Mouse (Mus musculus): ENCODE results near the gene Hnrnpf. TPM values are rescaled to one million over a fixed set of nuclear protein-coding genes. Genes with fewer than 3 reads are reported as not detected.
A peak's percentile ranks its signal among the peaks of the same experiment; 100 is the strongest.

Hnrnpf gene
- polyA plus RNA-seq, 1 experiment from 2014 or later = 270 TPM

- 12% methylated on average over 26 of the region's 26 CpGs for WGBS
- H3K36me3 ChIP-seq = no peaks in the 10 kb centered on the region
These were observed 21.3 kb upstream of the Hnrnpf start for GRCm38 (mm10) chr6:117878700-117879407.

GRCm38 (mm10) chr6:117879408-117880115 is 20.6 kb upstream of the Hnrnpf start:
- ATAC-seq (ENCODE audit: low FRiP score, low read depth) = peak; percentile 94
- Histone ChIP-seq H3K4me1 (replicated peaks) (peaks cover 14% of the 10 kb centered on the region), H3K4me2 (peak overlapping the region; percentile 81), H3K4me3 (peak overlapping the region; percentile 57), H3K36me3 (no peaks in the 10 kb centered on the region), H3K27ac (replicated peaks) (peak overlapping the region; percentile 98), H3K9ac (peak overlapping the region; percentile 62), H3K27me3 (no peaks in the 10 kb centered on the region), H3K9me3 (no peaks in the 10 kb centered on the region)
- under 1% methylated on average over 67 of the region's 67 CpGs for WGBS

More at GRCm38 (mm10) chr6:117878700-117879407, 21.3 kb upstream of the Hnrnpf start:
- peak overlapping the region; percentile 57 for H3K4me3 ChIP-seq
- peaks cover 14% of the 10 kb centered on the region for H3K4me1 ChIP-seq (replicated peaks)
- peak overlapping the region; percentile 98 for H3K27ac ChIP-seq (replicated peaks)
- H3K4me2 ChIP-seq = peak overlapping the region; percentile 81
- H3K27me3 ChIP-seq = no peaks in the 10 kb centered on the region
- H3K9ac ChIP-seq = peak overlapping the region; percentile 62
- H3K9me3 ChIP-seq = no peaks in the 10 kb centered on the region
- peak; percentile 92 for ATAC-seq (ENCODE audit: low FRiP score, low read depth)

GRCm38 (mm10) chr6:117880394-117880838 is 19.7 kb upstream of the Hnrnpf start:
- H3K9me3 ChIP-seq = no peaks in the 10 kb centered on the region
- H3K27ac ChIP-seq (replicated peaks) = peak overlapping the region; percentile 98
- peaks cover 14% of the 10 kb centered on the region for H3K4me1 ChIP-seq (replicated peaks)
- H3K9ac ChIP-seq = peak overlapping the region; percentile 62
- no peaks in the 10 kb centered on the region for H3K27me3 ChIP-seq
- H3K4me2 ChIP-seq = peak overlapping the region; percentile 81
- H3K36me3 ChIP-seq = no peaks in the 10 kb centered on the region
- peak overlapping the region; percentile 57 for H3K4me3 ChIP-seq
- ATAC-seq (ENCODE audit: low FRiP score, low read depth) = no peak
- 27% methylated on average over 3 of the region's 3 CpGs for WGBS

- Histone ChIP-seq H3K4me1 (replicated peaks) (peaks cover 14% of the 10 kb centered on the region), H3K9me3 (no peaks in the 10 kb centered on the region), H3K36me3 (no peaks in the 10 kb centered on the region), H3K27me3 (no peaks in the 10 kb centered on the region), H3K9ac (no peak overlapping the region), H3K4me2 (no peak overlapping the region), H3K4me3 (no peak overlapping the region), H3K27ac (replicated peaks) (no peak overlapping the region)
- no peak for ATAC-seq (ENCODE audit: low FRiP score, low read depth)
- 43% methylated on average over 7 of the region's 7 CpGs for WGBS
These were observed 18.9 kb upstream of the Hnrnpf start for GRCm38 (mm10) chr6:117881229-117881628.

GRCm38 (mm10) chr6:117881997-117882396 is 18.1 kb upstream of the Hnrnpf start:
- WGBS = 78% methylated on average over 7 of the region's 7 CpGs
- Histone ChIP-seq H3K36me3 (no peaks in the 10 kb centered on the region), H3K9me3 (no peaks in the 10 kb centered on the region), H3K27me3 (no peaks in the 10 kb centered on the region), H3K4me3 (no peak overlapping the region), H3K4me1 (replicated peaks) (peaks cover 14% of the 10 kb centered on the region), H3K9ac (no peak overlapping the region), H3K27ac (replicated peaks) (no peak overlapping the region), H3K4me2 (no peak overlapping the region)
- no peak for ATAC-seq (ENCODE audit: low FRiP score, low read depth)

- 79% methylated on average over 2 of the region's 2 CpGs for WGBS
These were observed 14.2 kb upstream of the Hnrnpf start for GRCm38 (mm10) chr6:117885943-117886342.

GRCm38 (mm10) chr6:117888032-117888431 is 12.1 kb upstream of the Hnrnpf start:
- 55% methylated on average over 1 of the region's 1 CpGs for WGBS
- no peak for ATAC-seq (ENCODE audit: low FRiP score, low read depth)

More at GRCm38 (mm10) chr6:117885943-117886342, 14.2 kb upstream of the Hnrnpf start:
- no peaks in the 10 kb centered on the region for H3K36me3 ChIP-seq
- no peaks in the 10 kb centered on the region for H3K9me3 ChIP-seq
- 0 out of 2 replicates have a peak, but pooled peaks cover 2% of the 10 kb centered on the region for H3K4me1 ChIP-seq (replicated peaks)
- no peak for ATAC-seq (ENCODE audit: low FRiP score, low read depth)
- no peak overlapping the region for H3K27ac ChIP-seq (replicated peaks)
- H3K4me3 ChIP-seq = no peak overlapping the region
- no peak overlapping the region for H3K4me2 ChIP-seq
- no peak overlapping the region for H3K9ac ChIP-seq
- H3K27me3 ChIP-seq = no peaks in the 10 kb centered on the region

GRCm38 (mm10) chr6:117888642-117889096 is 11.5 kb upstream of the Hnrnpf start:
- no peaks in the 10 kb centered on the region for H3K4me1 ChIP-seq (replicated peaks)

More at GRCm38 (mm10) chr6:117888032-117888431, 12.1 kb upstream of the Hnrnpf start:
- no peaks in the 10 kb centered on the region for H3K9me3 ChIP-seq
- no peak overlapping the region for H3K4me3 ChIP-seq
- H3K36me3 ChIP-seq = no peaks in the 10 kb centered on the region
- no peaks in the 10 kb centered on the region for H3K27me3 ChIP-seq
- no peak overlapping the region for H3K27ac ChIP-seq (replicated peaks)
- H3K4me1 ChIP-seq (replicated peaks) = no peaks in the 10 kb centered on the region
- H3K4me2 ChIP-seq = no peak overlapping the region
- H3K9ac ChIP-seq = no peak overlapping the region

GRCm38 (mm10) chr6:117890257-117890656 is 9.9 kb upstream of the Hnrnpf start:
- ATAC-seq (ENCODE audit: low FRiP score, low read depth) = no peak
- H3K36me3 ChIP-seq = no peaks in the 10 kb centered on the region
- H3K27ac ChIP-seq (replicated peaks) = no peak overlapping the region
- no peak overlapping the region for H3K4me3 ChIP-seq
- no peaks in the 10 kb centered on the region for H3K27me3 ChIP-seq
- no peak overlapping the region for H3K4me2 ChIP-seq
- H3K9ac ChIP-seq = no peak overlapping the region
- no peaks in the 10 kb centered on the region for H3K9me3 ChIP-seq
- no peaks in the 10 kb centered on the region for H3K4me1 ChIP-seq (replicated peaks)
- 82% methylated on average over 6 of the region's 6 CpGs for WGBS

More at GRCm38 (mm10) chr6:117888642-117889096, 11.5 kb upstream of the Hnrnpf start:
- WGBS = 88% methylated on average over 2 of the region's 2 CpGs
- no peak overlapping the region for H3K4me2 ChIP-seq
- H3K4me3 ChIP-seq = no peak overlapping the region
- H3K9ac ChIP-seq = no peak overlapping the region
- H3K36me3 ChIP-seq = no peaks in the 10 kb centered on the region
- no peak for ATAC-seq (ENCODE audit: low FRiP score, low read depth)
- no peaks in the 10 kb centered on the region for H3K27me3 ChIP-seq
- H3K27ac ChIP-seq (replicated peaks) = no peak overlapping the region
- no peaks in the 10 kb centered on the region for H3K9me3 ChIP-seq

- Histone ChIP-seq H3K4me1 (replicated peaks) (no peaks in the 10 kb centered on the region), H3K4me2 (no peak overlapping the region), H3K9me3 (no peaks in the 10 kb centered on the region), H3K36me3 (no peaks in the 10 kb centered on the region), H3K27me3 (no peaks in the 10 kb centered on the region), H3K27ac (replicated peaks) (no peak overlapping the region), H3K4me3 (no peak overlapping the region), H3K9ac (no peak overlapping the region)
- WGBS = 69% methylated on average over 14 of the region's 14 CpGs
- no peak for ATAC-seq (ENCODE audit: low FRiP score, low read depth)
These were observed 8.6 kb upstream of the Hnrnpf start for GRCm38 (mm10) chr6:117891369-117892160.

- WGBS = 68% methylated on average over 3 of the region's 3 CpGs
These were observed 7.7 kb upstream of the Hnrnpf start for GRCm38 (mm10) chr6:117892386-117892785.

More at GRCm38 (mm10) chr6:117892386-117892785, 7.7 kb upstream of the Hnrnpf start:
- H3K27me3 ChIP-seq = no peaks in the 10 kb centered on the region
- H3K9me3 ChIP-seq = no peaks in the 10 kb centered on the region
- H3K4me2 ChIP-seq = no peak overlapping the region
- H3K36me3 ChIP-seq = no peaks in the 10 kb centered on the region
- ATAC-seq (ENCODE audit: low FRiP score, low read depth) = no peak
- H3K9ac ChIP-seq = no peak overlapping the region
- no peak overlapping the region for H3K4me3 ChIP-seq
- H3K27ac ChIP-seq (replicated peaks) = no peak overlapping the region
- H3K4me1 ChIP-seq (replicated peaks) = no peaks in the 10 kb centered on the region

Data from hindbrain, embryonic 15.5 days (tissue).